ENCODE assay signal across 1 mouse cellular context in genomic region chr4:59673423-59674117, GRCm38 (mm10).
TF ChIP-seq lines count a peak whose summit lies in the region.

No protein-coding gene starts in this region.

TF ChIP-seq in MEL, 35 proteins besides CTCF, POLR2A, EP300 and RAD21 (continued from another document):
- no peak for TF ChIP-seq SMC3 (IDR thresholded peaks at IDR 0.05; ENCODE audit: low read depth, low read length)
- TF ChIP-seq TAL1 (IDR thresholded peaks at IDR 0.05; ENCODE audit: low read length), result peak; percentile 41
- TF ChIP-seq CHD1 (IDR thresholded peaks at IDR 0.05; ENCODE audit: low read depth, low read length), result no peak
- no peak for TF ChIP-seq MEF2A (IDR thresholded peaks at IDR 0.05; ENCODE audit: extremely low read depth, insufficient replicate concordance, low read depth, low read length, poor library complexity, severe bottlenecking)
- no peak for TF ChIP-seq ZMIZ1 (IDR thresholded peaks at IDR 0.05; ENCODE audit: low read depth, low read length)
- no peak for TF ChIP-seq NELFE (IDR thresholded peaks at IDR 0.05; ENCODE audit: low read depth, low read length)
- no peak for TF ChIP-seq ZKSCAN1 (IDR thresholded peaks at IDR 0.05; ENCODE audit: low read depth, low read length)
- TF ChIP-seq TBP (IDR thresholded peaks at IDR 0.05; ENCODE audit: low read depth, low read length), result no peak
- TF ChIP-seq ZNF384 (IDR thresholded peaks at IDR 0.05; ENCODE audit: low read depth, low read length), result no peak
- TF ChIP-seq MAFK (IDR thresholded peaks at IDR 0.05; ENCODE audit: borderline replicate concordance, low read depth, low read length), result no peak
- no peak for TF ChIP-seq BHLHE40 (IDR thresholded peaks at IDR 0.05; ENCODE audit: borderline replicate concordance, low read depth, low read length)
- TF ChIP-seq MAZ (IDR thresholded peaks at IDR 0.05; ENCODE audit: low read depth, low read length), result no peak
- TF ChIP-seq MXI1 (IDR thresholded peaks at IDR 0.05; ENCODE audit: low read depth, low read length), result no peak
